Mouse (Mus musculus) CH12.LX (cell line): ENCODE results near the gene Nat8f4. TPM values are rescaled to one million over a fixed set of nuclear protein-coding genes. Genes with fewer than 3 reads are reported as not detected.

ENCODE experiments used
- DNase-seq: peaks from one replicate; pipeline ENCODE4 v3.0.0-alpha.2; 2013; ENCODE audit errors: extremely low read depth
- H3K27ac ChIP-seq: 2 replicates; pipeline ENCODE4 v1.5.1; 2012; ENCODE audit warnings: low read depth, mild to moderate bottlenecking, control low read depth, moderate library complexity; ENCODE audit not compliant: insufficient read depth
- H3K27me3 ChIP-seq: replicated peaks from 2 replicates; pipeline ENCODE3; 2012; ENCODE audit warnings: inconsistent platforms
- H3K36me3 ChIP-seq, 2 experiments: replicated peaks in 1 of 2; 2 replicates each; pipeline versions ENCODE3 to v1.6.1; 2012; ENCODE audit warnings: inconsistent platforms in 1 of 2, low read length in 1 of 2, mild to moderate bottlenecking in 1 of 2, mixed read lengths in 1 of 2, moderate library complexity in 1 of 2; ENCODE audit not compliant: control insufficient read depth in 1 of 2, insufficient read depth in 1 of 2
- H3K4me1 ChIP-seq, 2 experiments: 2 replicates each; pipeline ENCODE4 v1.6.1; 2012; ENCODE audit warnings: inconsistent platforms in 1 of 2, moderate library complexity in 1 of 2; ENCODE audit not compliant: insufficient read depth in 2 of 2, control insufficient read depth in 1 of 2
- H3K4me2 ChIP-seq: 2 replicates; pipeline ENCODE4 v1.6.1; 2012; ENCODE audit warnings: low read depth, mild to moderate bottlenecking, control low read depth; ENCODE audit not compliant: poor library complexity, insufficient read depth, severe bottlenecking
- H3K4me3 ChIP-seq, 3 experiments: fragments of 150-350 bp in 1 of 3; sonication (generic) in 1 of 3; replicated peaks in 1 of 3; 2 replicates each; pipeline versions ENCODE3 to v1.5.1; 2011 to 2012; ENCODE audit warnings: low read depth in 2 of 3, low read length in 2 of 3, mild to moderate bottlenecking in 2 of 3, moderate library complexity in 2 of 3, control low read depth in 1 of 3, improper control_type of control experiment in 1 of 3, inconsistent platforms in 1 of 3, mixed read lengths in 1 of 3; ENCODE audit not compliant: poor library complexity in 1 of 3
- H3K79me2 ChIP-seq: replicated peaks from 2 replicates; pipeline ENCODE4 v1.6.1; 2012; ENCODE audit warnings: mild to moderate bottlenecking, moderate library complexity; ENCODE audit not compliant: control insufficient read depth, poor library complexity, insufficient read depth, severe bottlenecking; ENCODE audit errors: extremely low read depth
- H3K9ac ChIP-seq: 2 replicates; pipeline ENCODE4 v1.6.1; 2012; ENCODE audit warnings: low read depth, mild to moderate bottlenecking, control low read depth, moderate library complexity; ENCODE audit not compliant: insufficient read depth
- H3K9me3 ChIP-seq: replicated peaks from 2 replicates; pipeline ENCODE3; 2012; ENCODE audit warnings: low read length, inconsistent platforms, mixed read lengths
- CHD1 ChIP-seq: IDR thresholded peaks from 2 replicates; pipeline ENCODE4 v1.6.1; 2012; ENCODE audit warnings: low read depth, low read length, improper control_type of control experiment, inconsistent platforms
- CHD2 ChIP-seq: IDR thresholded peaks from 2 replicates; pipeline ENCODE4 v1.6.1; 2011; ENCODE audit warnings: low read length, improper control_type of control experiment
- CTCF ChIP-seq, 2 experiments: IDR thresholded peaks in 1 of 2; conservative IDR thresholded peaks in 1 of 2; 2 replicates each; pipeline ENCODE4 v1.5.1; 2011 to 2012; ENCODE audit warnings: low read depth in 2 of 2, low read length in 2 of 2, improper control_type of control experiment in 1 of 2, inconsistent platforms in 1 of 2, mild to moderate bottlenecking in 1 of 2, moderate library complexity in 1 of 2
- ELF1 ChIP-seq: IDR thresholded peaks from 2 replicates; pipeline ENCODE4 v1.6.1; 2014; ENCODE audit warnings: low read depth, mild to moderate bottlenecking, inconsistent platforms, low read length, improper control_type of control experiment
- EP300 ChIP-seq: IDR thresholded peaks from 2 replicates; pipeline ENCODE4 v1.6.1; 2011; ENCODE audit warnings: low read length, improper control_type of control experiment
- HCFC1 ChIP-seq: IDR thresholded peaks from 2 replicates; pipeline ENCODE4 v1.6.1; 2012; ENCODE audit warnings: low read depth, mild to moderate bottlenecking, inconsistent platforms, low read length, improper control_type of control experiment
- IRF4 ChIP-seq: IDR thresholded peaks from 2 replicates; pipeline ENCODE4 v1.6.1; 2014; ENCODE audit warnings: low read depth, mild to moderate bottlenecking, inconsistent platforms, low read length, improper control_type of control experiment
- JUN ChIP-seq: IDR thresholded peaks from 2 replicates; pipeline ENCODE4 v1.6.1; 2011; ENCODE audit warnings: low read depth, mild to moderate bottlenecking, low read length, improper control_type of control experiment, moderate library complexity; ENCODE audit not compliant: insufficient read depth
- JUND ChIP-seq: conservative IDR thresholded peaks from 2 replicates; pipeline ENCODE4 v1.6.1; 2011; ENCODE audit warnings: low read depth, low read length, improper control_type of control experiment
- MAFK ChIP-seq: IDR thresholded peaks from 2 replicates; pipeline ENCODE4 v1.6.1; 2011; ENCODE audit warnings: low read length, improper control_type of control experiment; ENCODE audit not compliant: insufficient replicate concordance
- MAX ChIP-seq: IDR thresholded peaks from 2 replicates; pipeline ENCODE4 v1.6.1; 2011; ENCODE audit warnings: low read length, improper control_type of control experiment
- MYC ChIP-seq: IDR thresholded peaks from 2 replicates; pipeline ENCODE4 v1.6.1; 2011; ENCODE audit warnings: low read depth, mild to moderate bottlenecking, improper control_type of control experiment, low read length
- NELFE ChIP-seq: IDR thresholded peaks from 2 replicates; pipeline ENCODE4 v1.6.1; 2011; ENCODE audit warnings: low read depth, low read length, improper control_type of control experiment
- PAX5 ChIP-seq: IDR thresholded peaks from 2 replicates; pipeline ENCODE4 v1.6.1; 2012; ENCODE audit warnings: low read length, inconsistent platforms, mixed read lengths
- POLR2AphosphoS2 ChIP-seq: IDR thresholded peaks from 2 replicates; pipeline ENCODE4 v1.6.1; 2011; ENCODE audit warnings: low read depth, low read length, improper control_type of control experiment
- RAD21 ChIP-seq: IDR thresholded peaks from 2 replicates; pipeline ENCODE4 v1.6.1; 2011; ENCODE audit warnings: low read depth, mild to moderate bottlenecking, low read length, improper control_type of control experiment, moderate library complexity
- SMC3 ChIP-seq: IDR thresholded peaks from 2 replicates; pipeline ENCODE4 v1.6.1; 2011; ENCODE audit warnings: low read depth, low read length, improper control_type of control experiment
- TBP ChIP-seq: conservative IDR thresholded peaks from 2 replicates; pipeline ENCODE4 v1.6.1; 2011; ENCODE audit warnings: low read depth, low read length, improper control_type of control experiment
- UBTF ChIP-seq: IDR thresholded peaks from 2 replicates; pipeline ENCODE4 v1.6.1; 2012; ENCODE audit warnings: low read depth, mild to moderate bottlenecking, inconsistent platforms, low read length, improper control_type of control experiment, moderate library complexity
- USF1 ChIP-seq: IDR thresholded peaks from 2 replicates; pipeline ENCODE4 v1.6.1; 2014; ENCODE audit warnings: low read depth, mild to moderate bottlenecking, inconsistent platforms, low read length, improper control_type of control experiment
- ZKSCAN1 ChIP-seq: IDR thresholded peaks from 2 replicates; pipeline ENCODE4 v1.6.1; 2012; ENCODE audit warnings: low read depth, inconsistent platforms, low read length, improper control_type of control experiment, borderline replicate concordance
- dilution Hi-C: fragments of 300-500 bp; cut with MboI; formaldehyde crosslinking; loops from 2 replicates; pipeline ENCODE4 v1.14.3; 2020; ENCODE audit warnings: low sequenced_read_pairs; ENCODE audit not compliant: extremely low pct_unique_long_range_greater_than_20kb, extremely low pct_ligation_motif_present
- in situ Hi-C: fragments of 300-500 bp; cut with MboI; formaldehyde crosslinking; loops from 3 replicates; pipeline ENCODE4 v1.14.3; 2019; ENCODE audit warnings: low sequenced_read_pairs, low pct_ligation_motif_present, low pct_unique_long_range_greater_than_20kb, mixed read lengths
- polyA plus RNA-seq: library from polyadenylated mRNA; unstranded; fragments of >175 nt; gene quantifications from 2 replicates; pipeline ENCODE4 v1.2.1, GENCODE M21; 2012; ENCODE audit warnings: low read depth; ENCODE audit not compliant: insufficient read length
- total RNA-seq, 2 experiments: library from RNA; depleted of rRNA; stranded (reverse); fragments of 300-350 nt in 1 of 2; fragments of >200 nt in 1 of 2; gene quantifications; 2 replicates each; pipeline ENCODE4 v1.2.3; 2012 to 2014

Gene Nat8f4
- total and polyA plus RNA-seq, 3 experiments = 1.8 to 2.4 (median 2.3) TPM

DNA sequence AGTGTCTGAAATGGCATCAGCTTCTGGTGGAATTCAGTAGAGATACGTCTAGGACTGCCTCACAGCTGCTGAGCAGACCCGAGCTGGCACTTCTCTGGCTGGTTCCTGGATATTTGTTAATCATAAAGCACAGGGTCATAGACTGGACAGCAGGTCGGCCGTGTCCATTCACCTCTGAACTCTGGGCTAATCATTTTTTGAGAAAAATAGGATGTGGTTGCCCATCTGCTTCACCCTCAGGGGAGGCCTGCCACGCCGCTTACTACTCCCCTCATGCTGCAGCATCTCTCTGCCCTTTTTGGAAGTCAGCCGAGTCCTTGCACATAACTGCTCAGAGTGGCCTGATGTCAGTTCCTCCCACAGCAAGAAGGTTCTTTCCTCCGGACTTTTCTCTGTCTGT is 29.4 kb upstream of the Nat8f4 start:
- in situ Hi-C loops = no loop called here

DNA sequence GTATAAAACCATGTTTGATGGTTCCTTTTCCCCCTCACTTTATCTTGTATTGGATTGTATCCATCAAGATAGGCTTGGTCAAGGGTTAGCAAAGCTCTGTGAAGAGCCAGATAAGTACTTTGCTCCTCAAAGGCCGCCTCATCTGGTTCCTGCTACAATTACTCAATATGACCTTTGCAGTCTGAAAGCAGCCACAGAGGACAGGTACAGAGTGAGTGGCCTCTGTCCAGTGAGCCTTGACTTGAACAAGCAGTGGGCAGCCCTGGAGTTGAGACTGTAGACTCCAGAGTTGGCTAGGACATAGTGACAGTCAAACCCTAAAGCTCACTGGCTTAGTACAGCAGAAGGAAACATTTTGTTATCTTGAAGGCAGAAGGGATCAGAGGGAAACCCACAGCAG is 24.6 kb upstream of the Nat8f4 start:
- Histone ChIP-seq H3K9me3 (no peaks in the 10 kb centered on the region), H3K27ac (no peak overlapping the region), H3K4me2 (no peak overlapping the region), H3K27me3 (no peaks in the 10 kb centered on the region), H3K9ac (no peak overlapping the region), H3K79me2 (no peaks in the 10 kb centered on the region), H3K4me1 (no peaks in the 10 kb centered on the region), H3K36me3 (peaks cover 48 to 82% of the 10 kb centered on the region in 2 experiments), H3K4me3 (no peak overlapping the region)
- TF ChIP-seq ZKSCAN1 = no peak
- no peak for TF ChIP-seq CHD2
- no peak for TF ChIP-seq MAX
- no peak for TF ChIP-seq POLR2AphosphoS2
- no peak for TF ChIP-seq RAD21
- no peak for TF ChIP-seq SMC3
- no peak for TF ChIP-seq CHD1
- no peak for TF ChIP-seq IRF4
- no peak for TF ChIP-seq NELFE
- TF ChIP-seq UBTF = no peak
- no peak for TF ChIP-seq USF1
- TF ChIP-seq CTCF (conservative IDR thresholded peaks at IDR 0.05 in 1 of 2, IDR thresholded peaks at IDR 0.05 in 1 of 2; ENCODE audit: low read depth in 2 of 2, low read length in 2 of 2) = no peak
- TF ChIP-seq ELF1 = no peak
- no peak for TF ChIP-seq JUND
- TF ChIP-seq JUN = no peak
- TF ChIP-seq PAX5 = no peak
- no peak for DNase-seq
- in situ Hi-C loops = no loop called here
- dilution Hi-C loops = no loop called here

More for the DNA sequence above, 29.4 kb upstream of the Nat8f4 start:
- Histone ChIP-seq H3K4me3 (no peak overlapping the region), H3K9me3 (no peaks in the 10 kb centered on the region), H3K27ac (no peak overlapping the region), H3K4me2 (no peak overlapping the region), H3K9ac (no peak overlapping the region), H3K79me2 (no peaks in the 10 kb centered on the region), H3K4me1 (peaks cover 0 to 4% of the 10 kb centered on the region in 2 experiments; a peak in 2 of 4 replicates), H3K27me3 (no peaks in the 10 kb centered on the region), H3K36me3 (peaks cover 13 to 45% of the 10 kb centered on the region in 2 experiments)
- TF ChIP-seq USF1 (no peak), EP300 (no peak), MAFK (no peak), CHD2 (no peak), HCFC1 (no peak), MYC (no peak), TBP (no peak), JUN (no peak)
- DNase-seq = no peak
- dilution Hi-C loops = no loop called here
